Mouse (Mus musculus): ENCODE measurements at regions not wholly inside any gene's neighbourhood (a gene's known extent, or its start where the extent isn't known, plus 50 kb on each side); places are given as distances from the start of the nearest gene placed in this dataset.

DNA sequence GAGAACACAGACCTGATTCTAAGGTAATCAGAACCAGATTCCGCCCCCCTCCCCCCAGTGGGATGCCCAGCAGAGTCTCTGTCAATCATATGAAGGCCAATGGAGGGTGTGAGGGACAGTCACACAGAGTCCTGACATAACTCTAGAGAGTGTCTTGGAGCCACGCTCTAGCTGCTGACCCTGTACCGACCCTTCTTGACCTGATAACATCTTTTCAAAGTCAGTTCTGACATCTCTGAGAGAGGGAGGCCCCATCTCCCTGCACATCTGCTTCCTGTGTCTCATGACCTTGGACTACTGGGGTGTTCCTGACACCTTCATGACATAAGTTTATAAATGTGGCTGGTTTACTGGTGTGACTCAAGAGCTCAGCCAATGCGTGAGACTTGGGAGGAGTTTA is 236.1 kb upstream of the Mphosph6 start:
- TF ChIP-seq POLR2A (IDR thresholded peaks at IDR 0.05; ENCODE audit: low read depth, low read length): no peak
- TF ChIP-seq CTCF (IDR thresholded peaks at IDR 0.05; ENCODE audit: extremely low read depth, insufficient read length, insufficient replicate concordance, low read depth, low read length): no peak

Measured in small intestine, adult 2 months (tissue).